Mouse (Mus musculus) neutrophil, adult 65 days (primary cell): ENCODE data around the gene Cpsf4. TPM values are rescaled to one million over a fixed set of nuclear protein-coding genes. Genes with fewer than 3 reads are reported as not detected.

Experiments used
- total RNA-seq: library from RNA; stranded (reverse); gene quantifications from 2 replicates; pipeline ENCODE4 v1.2.4, GENCODE M21; 2023

The Cpsf4 gene
- total RNA-seq, result 22.0 and 25.1 TPM in 2 replicates

DNA sequence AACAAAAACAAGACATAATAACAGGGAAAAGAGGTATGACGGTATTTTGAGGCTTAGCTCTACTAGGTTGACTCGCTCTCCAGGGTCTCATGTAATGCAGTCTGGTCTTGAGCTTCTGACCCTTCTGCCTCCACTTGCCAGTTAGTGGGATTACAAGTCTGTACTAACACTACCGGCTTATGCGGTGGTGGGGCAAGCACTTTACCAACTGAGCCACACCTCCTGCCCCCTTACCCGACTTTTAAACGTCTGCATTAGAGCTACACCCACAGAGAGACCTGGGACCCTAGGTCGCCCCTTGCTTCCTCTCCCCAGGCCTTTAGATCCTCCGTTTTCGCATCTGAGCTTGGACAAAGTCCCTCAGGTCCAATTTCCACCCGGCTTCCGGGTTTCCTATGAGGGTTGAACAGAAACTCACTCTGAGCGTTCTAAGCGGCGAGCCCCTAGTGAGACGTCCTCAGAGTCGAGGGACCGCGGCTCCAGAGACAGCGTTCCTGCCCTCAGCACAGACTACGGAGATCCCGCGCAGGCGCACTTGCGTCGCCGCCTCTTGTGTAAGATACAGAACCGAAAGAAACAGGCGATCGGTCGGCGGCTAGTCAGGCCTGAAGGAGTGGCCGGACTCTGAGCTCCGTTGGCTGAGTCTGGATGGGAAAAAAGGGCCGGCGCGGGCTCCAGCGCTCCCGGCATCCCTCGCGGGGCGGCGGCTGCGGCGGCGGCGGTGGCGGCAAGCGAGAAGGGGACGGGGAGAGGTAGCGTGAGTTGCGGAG lies at the start of gene Cpsf4, which contains the start of gene Ptcd1:
Gene Cpsf4, plus strand, starts transcription at position 678 of the 770 bp plus-strand sequence.
Gene Ptcd1, minus strand, starts transcription at position 573 of the 770 bp plus-strand sequence.

DNA sequence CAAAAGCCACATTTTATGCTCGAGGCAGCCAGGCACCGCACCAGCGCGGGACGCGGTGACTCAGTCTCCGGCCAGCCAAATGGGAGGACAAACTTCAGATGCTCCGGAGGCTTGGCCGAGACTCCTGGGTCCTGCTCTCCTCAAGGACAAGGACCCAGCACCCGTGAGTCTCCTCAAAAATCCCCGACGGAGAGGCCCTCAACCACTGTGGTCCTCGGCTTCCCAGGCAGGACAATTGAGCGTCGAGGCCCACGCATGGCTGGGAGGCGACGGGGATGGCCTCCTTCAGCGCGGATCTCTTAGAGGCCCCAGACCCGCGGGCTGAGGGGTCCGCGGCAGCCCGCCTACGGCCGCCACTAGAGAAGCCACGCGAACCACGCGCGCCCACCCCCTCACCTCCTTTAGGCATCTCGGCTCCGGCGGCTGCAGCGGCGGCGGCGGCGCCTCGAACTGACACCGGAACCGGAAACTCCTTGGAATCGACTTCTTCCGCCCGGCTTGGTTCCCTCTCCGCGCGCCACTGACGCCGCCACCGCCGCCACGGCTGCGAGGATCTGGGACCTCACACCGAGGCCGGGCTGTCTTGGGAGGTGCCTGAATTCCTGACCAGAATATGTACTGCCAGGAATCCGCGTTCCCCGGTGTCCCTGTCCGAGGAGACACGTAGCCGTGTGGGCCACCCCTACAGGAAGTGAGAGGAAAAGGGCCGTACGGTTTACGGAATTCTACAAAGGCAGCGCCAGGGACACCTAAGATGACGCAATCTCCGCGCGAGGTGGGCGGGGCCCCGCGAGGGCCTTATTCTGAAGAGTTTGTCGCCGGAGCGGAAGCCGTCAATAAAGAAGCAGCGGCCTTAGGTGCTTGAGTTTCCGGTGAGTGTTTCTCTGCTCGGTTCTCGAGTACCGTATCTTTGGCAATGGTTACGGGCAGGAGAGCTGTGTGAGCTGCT lies 27.2 kb upstream of the Cpsf4 start, which contains the start of the genes Pdap1 and Bud31:
Gene Pdap1, minus strand, starts transcription at position 668 of the 949 bp plus-strand sequence.
Gene Bud31, plus strand, starts transcription at position 792 of the 949 bp plus-strand sequence.

DNA sequence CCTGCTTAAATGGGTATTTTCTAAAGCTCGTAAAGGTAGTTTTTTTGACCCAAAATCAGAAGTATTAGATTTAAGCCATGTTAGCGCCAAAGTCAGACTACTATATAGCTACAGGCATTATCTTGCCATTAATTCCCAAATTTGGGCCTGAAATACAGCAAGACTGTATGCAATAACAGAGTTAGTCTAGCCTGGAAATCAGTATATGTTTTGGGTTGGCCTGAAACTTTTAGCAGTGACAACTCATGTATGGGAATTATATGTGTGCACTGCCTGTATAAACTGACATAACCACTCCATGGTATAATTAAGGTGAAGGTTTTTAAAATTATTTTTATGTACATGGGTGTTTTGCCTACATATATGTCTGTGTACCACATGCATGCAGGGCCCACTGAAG lies 24.9 kb downstream of the Cpsf4 start, which contains the start of gene Atp5j2:
Gene Atp5j2, minus strand, starts transcription at position 101 of the 400 bp plus-strand sequence.

DNA sequence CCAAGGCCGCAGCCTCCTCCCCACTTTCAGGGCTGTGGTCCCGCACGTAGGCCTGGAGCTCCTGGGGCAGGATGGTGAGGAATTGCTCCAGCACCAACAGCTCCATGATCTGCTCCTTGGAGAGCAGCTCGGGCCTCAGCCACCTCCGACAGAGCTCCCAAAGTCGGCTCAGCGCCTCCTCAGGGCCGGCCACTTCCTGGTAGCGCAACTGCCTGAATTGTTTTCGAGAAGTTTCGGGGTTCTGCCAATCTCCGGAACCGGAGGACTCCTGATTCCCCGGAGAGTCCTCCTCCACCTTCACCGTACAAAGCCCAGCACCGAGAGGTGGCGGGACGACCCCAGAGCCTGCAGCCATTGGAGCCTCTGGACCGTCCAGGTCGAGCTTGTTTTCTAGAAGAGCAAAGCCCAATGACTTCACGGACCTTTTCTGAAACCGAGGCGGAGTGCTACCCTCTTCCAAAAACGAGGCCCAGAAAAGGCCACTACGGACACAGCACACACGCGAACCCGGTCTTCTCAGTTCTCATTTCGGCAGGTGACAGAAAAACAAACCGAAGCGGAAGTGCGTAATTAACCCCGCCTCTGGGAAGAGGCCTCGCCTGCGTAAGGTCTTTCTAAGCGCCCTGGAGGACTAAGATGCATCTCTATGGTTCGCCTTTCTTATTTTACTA lies 34.4 kb downstream of the Cpsf4 start, which contains the start of gene Zkscan14:
Gene Zkscan14, minus strand, starts transcription at position 548 of the 671 bp plus-strand sequence.

DNA sequence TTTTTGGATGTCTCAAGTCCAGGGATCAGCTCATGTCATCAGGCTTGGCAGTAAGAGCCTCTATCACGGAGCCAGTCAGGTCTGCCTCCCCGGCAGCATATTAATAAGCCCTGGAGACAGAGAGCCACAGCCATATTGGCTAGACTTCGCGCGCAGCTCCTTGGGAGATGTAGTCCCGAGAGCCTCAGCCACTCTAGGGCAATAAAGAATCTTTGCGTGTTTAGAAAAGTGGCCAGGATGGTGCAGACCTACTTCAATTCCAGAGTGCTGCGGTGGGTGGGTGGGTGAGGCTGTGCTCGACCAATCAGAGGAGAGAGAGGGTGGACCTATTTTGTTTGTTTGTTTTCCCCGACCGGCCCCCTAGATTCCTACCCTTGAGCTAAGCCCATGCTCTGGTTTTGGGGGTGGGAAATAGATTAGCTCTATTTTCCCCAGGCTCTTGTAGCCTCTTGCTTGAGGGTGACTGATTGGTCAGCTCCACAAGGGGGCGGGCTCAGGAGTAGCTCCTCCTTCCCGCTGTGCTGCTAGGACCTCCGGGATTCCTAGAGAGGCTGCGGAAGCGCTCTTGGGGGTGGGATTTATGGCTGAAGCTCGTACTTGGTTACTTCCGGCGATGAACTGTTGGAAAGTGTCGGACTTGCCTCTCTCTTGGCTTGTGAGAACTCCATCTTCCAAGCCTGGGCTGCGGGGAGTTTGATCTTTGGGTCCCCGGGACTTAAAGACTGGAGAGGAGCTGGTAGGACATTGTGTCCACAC lies 37.1 kb downstream of the Cpsf4 start, which contains the start of gene Zkscan5:
Gene Zkscan5, plus strand, starts transcription at position 627 of the 756 bp plus-strand sequence.

DNA sequence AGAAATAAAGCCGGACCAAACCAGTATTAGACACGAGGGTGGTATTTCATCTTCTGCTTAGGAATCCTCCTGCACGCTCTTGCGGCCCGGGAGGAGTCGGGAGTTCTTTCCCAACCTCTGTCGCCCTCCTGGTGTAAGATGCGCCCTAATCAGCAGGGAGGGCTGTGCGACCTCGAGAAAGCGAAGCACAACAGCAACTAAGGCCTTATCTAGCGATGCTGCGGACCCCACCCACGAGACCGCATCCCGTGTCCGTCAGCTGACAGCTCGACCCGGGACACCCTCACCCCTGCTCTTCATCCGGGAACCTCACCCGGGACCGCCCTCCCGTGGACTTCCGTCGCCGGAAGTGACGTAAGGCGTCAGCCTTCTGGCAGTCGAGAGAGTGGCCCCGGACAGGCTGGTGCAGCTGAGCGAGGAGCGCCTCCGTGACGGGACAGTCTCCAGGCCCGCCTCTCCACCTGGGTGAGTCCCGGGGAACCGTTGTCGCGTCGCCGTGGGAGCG lies 64.4 kb downstream of the Cpsf4 start, which contains the start of gene Zfp655:
Gene Zfp655, plus strand, starts transcription at position 349 of the 505 bp plus-strand sequence.

Other genes with a start within 250 kb of the Cpsf4 start
- 17.1 and 19.5 TPM in 2 replicates for gene Smurf1, start 201.4 kb upstream of the Cpsf4 start, total RNA-seq
- not detected in 2 replicates for gene Gm4871, start 134.5 kb upstream of the Cpsf4 start, total RNA-seq
- not detected in 2 replicates for gene 1700018F24Rik, start 124.2 kb upstream of the Cpsf4 start, total RNA-seq
- 118 and 140 TPM in 2 replicates for gene Arpc1a, start 83.4 kb upstream of the Cpsf4 start, total RNA-seq
- not detected in 2 replicates for gene Kpna7, start 83.2 kb upstream of the Cpsf4 start, total RNA-seq
- 1,109 and 1,298 TPM in 2 replicates for gene Arpc1b, start 53.0 kb upstream of the Cpsf4 start, total RNA-seq
- 33.7 and 36.2 TPM in 2 replicates for gene Pdap1, start 27.0 kb upstream of the Cpsf4 start, total RNA-seq
- 155 and 177 TPM in 2 replicates for gene Bud31, start 26.9 kb upstream of the Cpsf4 start, total RNA-seq
- 16.7 and 18.1 TPM in 2 replicates for gene Ptcd1, start 105 bp upstream of the Cpsf4 start, total RNA-seq
- 73.5 and 101 TPM in 2 replicates for gene Atp5j2, start 24.8 kb downstream of the Cpsf4 start, total RNA-seq
- 16.4 and 18.6 TPM in 2 replicates for gene Zkscan14, start 34.7 kb downstream of the Cpsf4 start, total RNA-seq
- gene Zkscan5, start 37.3 kb downstream of the Cpsf4 start, total RNA-seq, result 2.8 and 3.3 TPM in 2 replicates
- gene Zfp655, start 64.5 kb downstream of the Cpsf4 start, total RNA-seq, result 74.0 and 104 TPM in 2 replicates
- gene Zscan25, start 113.3 kb downstream of the Cpsf4 start, total RNA-seq, result 11.5 and 18.5 TPM in 2 replicates
- not detected in 2 replicates for gene Cyp3a57, start 178.1 kb downstream of the Cpsf4 start, total RNA-seq